ENCODE assay signal across 8 mouse cellular contexts in genomic region chr13:49652481-49653179, GRCm38 (mm10). TPM values are rescaled to one million over a fixed set of nuclear protein-coding genes. Genes with fewer than 3 reads are reported as not detected.
DNase-seq lines count a peak whose midpoint lies in the region; ATAC-seq lines count a peak whose summit lies in the region.

Cenpp (minus strand) TSS chr13:49652785.
Nol8 (plus strand) TSS chr13:49653078.

- H3K4me3 ChIP-seq in hindbrain, embryonic 11.5 days (ENCODE audit: low read depth, low read length), result peak within 1 kb of the TSS; percentile 79

- H3K9me3 ChIP-seq in hindbrain, embryonic 11.5 days (ENCODE audit: control insufficient read depth, low read length), result no peaks in the 10 kb centered on the region

- no peak within 1 kb of the TSS for H3K27ac ChIP-seq in hindbrain, embryonic 11.5 days (ENCODE audit: low read depth, low read length)

- H3K4me1 ChIP-seq in hindbrain, embryonic 11.5 days (replicated peaks; ENCODE audit: control insufficient read depth, insufficient read depth, low read length), result no peaks in the 10 kb centered on the region

- under 1% methylated on average over 68 of the region's 68 CpGs for WGBS in hindbrain, embryonic 11.5 days

- H3K4me2 ChIP-seq in hindbrain, embryonic 11.5 days (replicated peaks; ENCODE audit: low read depth, low read length), result peak within 1 kb of the TSS; percentile 80

- no peaks in the 10 kb centered on the region for H3K36me3 ChIP-seq in hindbrain, embryonic 11.5 days (ENCODE audit: control insufficient read depth, insufficient read depth, low read length)

- no peaks in the 10 kb centered on the region for H3K27me3 ChIP-seq in hindbrain, embryonic 11.5 days (ENCODE audit: control insufficient read depth, insufficient read depth, low read length)

- peak; percentile 98 for ATAC-seq in hindbrain, embryonic 11.5 days (ENCODE audit: low FRiP score)

- peak; percentile 99 for DNase-seq in Muller cell, postnatal 12 days (ENCODE audit: inconsistent ontology term)
- DNase-seq in cerebellum, adult 9-11 months, result peak; percentile 99
- peak; percentile 96 to 100 for DNase-seq in frontal cortex, adult 2 months (ENCODE audit: extremely low spot score in 1 of 2, low spot score in 1 of 2)
- peak; percentile 100 for DNase-seq in hindbrain, embryonic 11.5 days (ENCODE audit: low spot score)
- DNase-seq in layer of hippocampus, postnatal 10 days (ENCODE audit: low spot score in 2 of 2), result peak; percentile 99 to 100
- DNase-seq in lung, postnatal 10 days, result peak; percentile 100
- peak; percentile 99 for DNase-seq in ovary, postnatal 36 days (ENCODE audit: low spot score)
- DNase-seq in thymus, postnatal 25 days, result peak; percentile 99

- peak within 1 kb of the TSS; percentile 61 for H3K9ac ChIP-seq in hindbrain, embryonic 11.5 days (ENCODE audit: low read depth, low read length)

RNA-seq across cellular contexts. Expression of gene Cenpp, which starts in this region (rescaled TPM):
- 0.76 and 1.5 TPM in 2 replicates for polyA plus RNA-seq in frontal cortex, adult 2 months (2012; rRNA removed)
- polyA plus RNA-seq in hindbrain, embryonic 11.5 days (2014; fragmentation: Nextera tagmentation; extraction: Ambion mirVana), result 34.2 and 38.3 TPM in 2 replicates
- 1 to 10 TPM; 1.3 to 1.8 TPM for total RNA-seq in layer of hippocampus, postnatal 10 days (2021)

RNA-seq across cellular contexts. Expression of gene Nol8, which starts in this region (rescaled TPM):
- 12.9 and 13.3 TPM in 2 replicates for polyA plus RNA-seq in frontal cortex, adult 2 months (2012; rRNA removed)
- 23.7 and 27.8 TPM in 2 replicates for polyA plus RNA-seq in hindbrain, embryonic 11.5 days (2014; fragmentation: Nextera tagmentation; extraction: Ambion mirVana)
- 10 to 100 TPM; 23.5 to 30.2 TPM for total RNA-seq in layer of hippocampus, postnatal 10 days (2021)

Comparison
In these comparisons a context has a peak if more than half of its experiments do, and no peak if none do; other contexts are left out.
1. RNA of gene Cenpp (polyA plus RNA-seq): 34.2 to 38.3 TPM in hindbrain, embryonic 11.5 days; 0.76 to 1.5 TPM in frontal cortex, adult 2 months; every median in the first group is over 10 times any median in the second.
2. Peak in every context shown above with its lines, with median percentiles within 50 percentile points of each other: DNase-seq.